In genomic region chr6:38199599-38199998, GRCm38 (mm10) we compare ENCODE assay signal across 24 mouse cellular contexts. TPM values are rescaled to one million over a fixed set of nuclear protein-coding genes. Genes with fewer than 3 reads are reported as not detected.
DNase-seq lines count a peak whose midpoint lies in the region; ATAC-seq and TF ChIP-seq lines count a peak whose summit lies in the region.
"Had no signal": no experiment of that assay in that cellular context is flagged by ENCODE, and none has a peak within 500 bp of the region (broad histone marks: within the 10 kb centered on the region; RNA-seq: fewer than 3 reads in every experiment).

No protein-coding gene starts in this region.

- peak in 1 of 2 experiments; percentile 33 for DNase-seq in heart, adult 2 months
- DNase-seq in heart, embryonic 10.5 days (ENCODE audit: low spot score) = no peak
- no peak for DNase-seq in stomach, postnatal 0 days (ENCODE audit: low spot score)
- no peak for DNase-seq in kidney, adult 11 months
- DNase-seq: adrenal gland, adult 2 months; adrenal gland, postnatal 14 days; cerebellum, adult 11 months; cerebellum, adult 2 months; cerebellum, adult 9-11 months; cerebellum, postnatal 25 days; gastrocnemius, postnatal 25 days; kidney, adult 2 months had no signal

- no peak overlapping the region for H3K9ac ChIP-seq in heart, adult 2 months (ENCODE audit: low read depth, low read length)
- no peak overlapping the region for H3K9ac ChIP-seq in heart, embryonic 12.5 days
- peak overlapping the region; percentile 12; the same call in 1 of the 2 replicates for H3K9ac ChIP-seq in heart, embryonic 16.5 days (ENCODE audit: low read length)
- no peak overlapping the region for H3K9ac ChIP-seq in stomach, postnatal 0 days (ENCODE audit: low read length)
- H3K9ac ChIP-seq: embryonic facial prominence, embryonic 12.5 days; embryonic facial prominence, embryonic 15.5 days; forebrain, embryonic 12.5 days; forebrain, embryonic 15.5 days; heart, embryonic 13.5 days; hindbrain, embryonic 14.5 days had no signal

- H3K4me2 ChIP-seq in heart, embryonic 12.5 days = no peak overlapping the region
- no peak overlapping the region for H3K4me2 ChIP-seq in heart, embryonic 16.5 days (ENCODE audit: low read depth, low read length)
- H3K4me2 ChIP-seq in stomach, postnatal 0 days (replicated peaks; ENCODE audit: low read depth) = no peak overlapping the region
- H3K4me2 ChIP-seq: embryonic facial prominence, embryonic 12.5 days; embryonic facial prominence, embryonic 15.5 days; forebrain, embryonic 12.5 days; forebrain, embryonic 15.5 days; heart, embryonic 13.5 days; hindbrain, embryonic 14.5 days had no signal

- H3K4me3 ChIP-seq in heart, adult 2 months = no peak overlapping the region
- no peak overlapping the region for H3K4me3 ChIP-seq in heart, embryonic 12.5 days
- no peak overlapping the region for H3K4me3 ChIP-seq in heart, embryonic 10.5 days
- no peak overlapping the region for H3K4me3 ChIP-seq in heart, embryonic 16.5 days (ENCODE audit: low read length)
- H3K4me3 ChIP-seq in stomach, postnatal 0 days (ENCODE audit: low read depth, low read length) = no peak overlapping the region
- H3K4me3 ChIP-seq: embryonic facial prominence, embryonic 12.5 days; embryonic facial prominence, embryonic 15.5 days; forebrain, embryonic 12.5 days; forebrain, embryonic 15.5 days; heart, embryonic 13.5 days had no signal

- TF ChIP-seq POLR2A in heart, adult 2 months (IDR thresholded peaks at IDR 0.05; ENCODE audit: insufficient read depth, low read depth, low read length) = no peak

- no peak for TF ChIP-seq CTCF in heart, adult 2 months (IDR thresholded peaks at IDR 0.05)
- TF ChIP-seq CTCF in stomach, postnatal 0 days (IDR thresholded peaks at IDR 0.05; ENCODE audit: low read depth) = no peak

- no peaks in the 10 kb centered on the region for H3K79me2 ChIP-seq in heart, adult 2 months (replicated peaks; ENCODE audit: control insufficient read depth, insufficient read depth, low read length)

- no peaks in the 10 kb centered on the region for H3K9me3 ChIP-seq in heart, embryonic 12.5 days (replicated peaks)
- no peaks in the 10 kb centered on the region for H3K9me3 ChIP-seq in heart, embryonic 10.5 days
- H3K9me3 ChIP-seq in heart, embryonic 16.5 days (replicated peaks; ENCODE audit: control insufficient read depth, low read length) = no peaks in the 10 kb centered on the region
- no peaks in the 10 kb centered on the region for H3K9me3 ChIP-seq in stomach, postnatal 0 days (ENCODE audit: control insufficient read depth, low read length)
- H3K9me3 ChIP-seq: embryonic facial prominence, embryonic 12.5 days; embryonic facial prominence, embryonic 15.5 days; forebrain, embryonic 12.5 days; forebrain, embryonic 15.5 days; heart, embryonic 13.5 days had no signal

- TF ChIP-seq EP300 in heart, adult 2 months (IDR thresholded peaks at IDR 0.05; ENCODE audit: insufficient read depth, low read depth, low read length) = no peak
- TF ChIP-seq EP300 in stomach, postnatal 0 days (optimal IDR thresholded peaks at IDR 0.05) = no peak

- H3K36me3 ChIP-seq in heart, adult 2 months (ENCODE audit: control insufficient read depth, insufficient read depth, low read length) = no peaks in the 10 kb centered on the region
- H3K36me3 ChIP-seq in heart, embryonic 12.5 days = peaks cover 18% of the 10 kb centered on the region
- H3K36me3 ChIP-seq in heart, embryonic 10.5 days = peaks cover 16% of the 10 kb centered on the region
- peaks cover 3% of the 10 kb centered on the region for H3K36me3 ChIP-seq in heart, embryonic 16.5 days (ENCODE audit: control insufficient read depth, insufficient read depth)
- no peaks in the 10 kb centered on the region for H3K36me3 ChIP-seq in stomach, postnatal 0 days (ENCODE audit: control insufficient read depth, insufficient read depth, low read length)

- peak overlapping the region; percentile 63 for H3K27ac ChIP-seq in heart, adult 2 months
- H3K27ac ChIP-seq in heart, embryonic 12.5 days (ENCODE audit: poor library complexity, severe bottlenecking) = no peak overlapping the region
- H3K27ac ChIP-seq in heart, embryonic 10.5 days = 0 out of 2 replicates have a peak overlapping the region, but pooled peaks have one; percentile 47
- peak overlapping the region; percentile 34; the same call in 1 of the 2 replicates for H3K27ac ChIP-seq in heart, embryonic 16.5 days (ENCODE audit: low read length)
- peak overlapping the region; percentile 69; the same call in 1 of the 2 replicates for H3K27ac ChIP-seq in stomach, postnatal 0 days (replicated peaks)
- H3K27ac ChIP-seq: embryonic facial prominence, embryonic 12.5 days; forebrain, embryonic 12.5 days; forebrain, embryonic 15.5 days; heart, embryonic 13.5 days; hindbrain, embryonic 14.5 days; hindbrain, postnatal 0 days had no signal

- intact Hi-C loops in heart, adult 2 months (cut with DNase I) = no loop called here

- WGBS in heart, adult 2 months = 49% methylated on average over 6 of the region's 6 CpGs
- WGBS in heart, embryonic 12.5 days = 69% methylated on average over 6 of the region's 6 CpGs
- WGBS in heart, embryonic 10.5 days = 80% methylated on average over 6 of the region's 6 CpGs
- WGBS in heart, embryonic 16.5 days = 67% methylated on average over 6 of the region's 6 CpGs
- WGBS in stomach, postnatal 0 days = 71% methylated on average over 6 of the region's 6 CpGs

- no peaks in the 10 kb centered on the region for H3K27me3 ChIP-seq in heart, adult 2 months (ENCODE audit: control insufficient read depth, insufficient read depth, low read length)
- no peaks in the 10 kb centered on the region for H3K27me3 ChIP-seq in heart, embryonic 12.5 days (replicated peaks)
- no peaks in the 10 kb centered on the region for H3K27me3 ChIP-seq in heart, embryonic 10.5 days (ENCODE audit: insufficient read depth, poor library complexity, severe bottlenecking)
- H3K27me3 ChIP-seq in heart, embryonic 16.5 days (ENCODE audit: control insufficient read depth, insufficient read depth, low read length) = no peaks in the 10 kb centered on the region
- H3K27me3 ChIP-seq in stomach, postnatal 0 days (ENCODE audit: control insufficient read depth, insufficient read depth, low read length) = no peaks in the 10 kb centered on the region
- H3K27me3 ChIP-seq: embryonic facial prominence, embryonic 12.5 days; embryonic facial prominence, embryonic 15.5 days; forebrain, embryonic 15.5 days; heart, embryonic 13.5 days had no signal

- no peak for ATAC-seq in heart, embryonic 12.5 days (ENCODE audit: insufficient number of reproducible peaks, low FRiP score)
- ATAC-seq in heart, embryonic 16.5 days (replicated peaks; ENCODE audit: extremely low read depth, insufficient read depth, low FRiP score) = 0 out of 2 replicates have a peak, but pooled peaks have one; percentile 50
- no peak for ATAC-seq in stomach, postnatal 0 days (ENCODE audit: low FRiP score, low TSS enrichment)
- ATAC-seq: CD4-positive, CD25-positive, alpha-beta regulatory T cell, adult 4 months; forebrain, embryonic 15.5 days; hindbrain, postnatal 0 days; inflammation-experienced regulatory T-cells, adult 6 months; intestine, embryonic 16.5 days had no signal

- H3K4me1 ChIP-seq in heart, adult 2 months (ENCODE audit: control insufficient read depth, insufficient read depth, low read length) = no peaks in the 10 kb centered on the region
- peaks cover 14% of the 10 kb centered on the region for H3K4me1 ChIP-seq in heart, embryonic 12.5 days (replicated peaks)
- peaks cover 24% of the 10 kb centered on the region for H3K4me1 ChIP-seq in heart, embryonic 10.5 days
- peaks cover 8% of the 10 kb centered on the region; the same call in 1 of the 2 replicates for H3K4me1 ChIP-seq in heart, embryonic 16.5 days (ENCODE audit: control insufficient read depth, insufficient read depth, low read length)
- H3K4me1 ChIP-seq in stomach, postnatal 0 days (replicated peaks; ENCODE audit: control insufficient read depth, insufficient read depth) = no peaks in the 10 kb centered on the region
- H3K4me1 ChIP-seq: forebrain, embryonic 12.5 days; forebrain, embryonic 15.5 days had no signal

RNA-seq across cellular contexts. Expression of gene D630045J12Rik, which starts 54.2 kb away (rescaled TPM):
- 1 to 10 TPM; 1.1 to 1.5 TPM for total RNA-seq in heart, adult 2 months (2021)
- polyA plus RNA-seq in heart, adult 2 months (2012; rRNA removed) = 0.78 and 1.5 TPM in 2 replicates
- 2.6 and 3.0 TPM in 2 replicates for polyA plus RNA-seq in heart, embryonic 12.5 days (2016; fragmentation: Nextera tagmentation; extraction: Ambion mirVana)
- polyA plus RNA-seq in heart, embryonic 10.5 days (2016; fragmentation: Nextera tagmentation; extraction: Ambion mirVana) = 2.2 and 5.0 TPM in 2 replicates
- 1.3 TPM in 2 replicates for polyA plus RNA-seq in heart, embryonic 16.5 days (2015; fragmentation: Nextera tagmentation; extraction: Ambion mirVana)
- 0.70 and 1.1 TPM in 2 replicates for polyA plus RNA-seq in stomach, postnatal 0 days (2015; fragmentation: Nextera tagmentation; extraction: Ambion mirVana)
